Mouse (Mus musculus) G1E (cell line): ENCODE results near the gene Bola2. TPM values are rescaled to one million over a fixed set of nuclear protein-coding genes. Genes with fewer than 3 reads are reported as not detected.

ENCODE experiments used
- ATAC-seq: 2 replicates; pipeline ENCODE4 v1.8.0; 2016; ENCODE audit warnings: mild to moderate bottlenecking; ENCODE audit not compliant: insufficient number of reproducible peaks, poor library complexity, low FRiP score, severe bottlenecking; ENCODE audit errors: extremely low read depth
- DNase-seq: peaks from one replicate; pipeline ENCODE4 v3.0.0; 2012; ENCODE audit warnings: low spot score
- H3K27me3 ChIP-seq: 2 replicates; pipeline ENCODE4 v1.6.1; 2012; ENCODE audit warnings: mild to moderate bottlenecking, low read length, inconsistent platforms; ENCODE audit not compliant: insufficient read depth
- H3K36me3 ChIP-seq: replicated peaks from 2 replicates; pipeline ENCODE3; 2012; ENCODE audit warnings: mild to moderate bottlenecking, inconsistent platforms
- H3K4me1 ChIP-seq: 2 replicates; pipeline ENCODE4 v1.6.1; 2012; ENCODE audit warnings: low read depth, low read length, inconsistent platforms, mixed read lengths; ENCODE audit not compliant: insufficient read depth
- H3K4me3 ChIP-seq: 2 replicates; pipeline ENCODE4 v1.5.1; 2012; ENCODE audit warnings: low read depth, mild to moderate bottlenecking, inconsistent platforms, low read length, moderate library complexity, mixed read lengths
- H3K9me3 ChIP-seq: replicated peaks from 2 replicates; pipeline ENCODE4 v1.6.1; 2012; ENCODE audit warnings: inconsistent platforms
- CTCF ChIP-seq: IDR thresholded peaks from 2 replicates; pipeline ENCODE4 v1.5.1; 2012; ENCODE audit warnings: low read depth, low read length, inconsistent platforms, mixed read lengths
- GATA1 ChIP-seq: IDR thresholded peaks from 2 replicates; pipeline ENCODE4 v1.6.1; 2012; ENCODE audit warnings: borderline replicate concordance, low read length, inconsistent platforms, mixed read lengths
- GATA2 ChIP-seq: IDR thresholded peaks from 2 replicates; pipeline ENCODE4 v1.6.1; 2012; ENCODE audit warnings: low read depth, low read length, inconsistent platforms, borderline replicate concordance
- POLR2AphosphoS5 ChIP-seq: IDR thresholded peaks from 2 replicates; pipeline ENCODE4 v1.6.1; 2012; ENCODE audit warnings: low read depth, low read length, inconsistent platforms; ENCODE audit not compliant: insufficient replicate concordance
- TAL1 ChIP-seq: conservative IDR thresholded peaks from 2 replicates; pipeline ENCODE4 v1.6.1; 2012; ENCODE audit warnings: low read depth, low read length, inconsistent platforms, mixed read lengths
- polyA plus RNA-seq: library from polyadenylated mRNA; stranded (reverse); fragments of >175 nt; gene quantifications from 2 replicates; pipeline ENCODE4 v1.2.3, GENCODE M21; 2012
- total RNA-seq, 2 experiments: library from RNA; stranded (forward) in 1 of 2; stranded (reverse) in 1 of 2; fragments of 200-1000 nt in 1 of 2; fragments of >200 nt in 1 of 2; fragmentation: Nextera tagmentation in 1 of 2; gene quantifications; 2 replicates each; pipeline ENCODE4 v1.2.3; 2014 to 2017

Gene Bola2
- total and polyA plus RNA-seq, 3 experiments: 93.8 to 303 (median 117) TPM

GRCm38 (mm10) chr7:126693256-126693655 lies 1.9 kb upstream of the Bola2 start:
- Histone ChIP-seq H3K4me3 (no peak overlapping the region), H3K36me3 (peaks cover 65% of the 10 kb centered on the region), H3K9me3 (no peaks in the 10 kb centered on the region), H3K27me3 (no peaks in the 10 kb centered on the region), H3K4me1 (peaks cover 53% of the 10 kb centered on the region)
- TF ChIP-seq CTCF: peak; percentile 76
- TF ChIP-seq POLR2AphosphoS5: no peak
- no peak for ATAC-seq
- no peak for DNase-seq

GRCm38 (mm10) chr7:126693781-126694180 lies 1.4 kb upstream of the Bola2 start:
- TF ChIP-seq GATA1: no peak
- no peak for TF ChIP-seq CTCF
- TF ChIP-seq POLR2AphosphoS5: no peak
- no peak for TF ChIP-seq GATA2
- TF ChIP-seq TAL1: no peak
- Histone ChIP-seq H3K36me3 (peaks cover 67% of the 10 kb centered on the region), H3K27me3 (no peaks in the 10 kb centered on the region), H3K4me3 (no peak overlapping the region), H3K4me1 (peaks cover 53% of the 10 kb centered on the region), H3K9me3 (no peaks in the 10 kb centered on the region)
- DNase-seq (no peak), ATAC-seq (no peak)

- TF ChIP-seq CTCF (no peak), POLR2AphosphoS5 (no peak), GATA2 (no peak), TAL1 (no peak), GATA1 (no peak)
- DNase-seq: no peak
- ATAC-seq: no peak
Measured at GRCm38 (mm10) chr7:126694441-126695051, 655 bp upstream of the Bola2 start.

GRCm38 (mm10) chr7:126695631-126696207 lies 518 bp downstream of the Bola2 start, which contains the start of gene Slx1b:
Gene Slx1b (minus strand): TSS chr7:126695784.
- no peaks in the 10 kb centered on the region for H3K27me3 ChIP-seq
- no peak for TF ChIP-seq POLR2AphosphoS5
- TF ChIP-seq CTCF: peak; percentile 98
- no peak for TF ChIP-seq TAL1
- no peak for TF ChIP-seq GATA1
- no peak for TF ChIP-seq GATA2
- peak within 1 kb of the TSS; percentile 92 for H3K4me3 ChIP-seq
- peak; percentile 98 for DNase-seq
- no peaks in the 10 kb centered on the region for H3K9me3 ChIP-seq
- peaks cover 71% of the 10 kb centered on the region for H3K36me3 ChIP-seq
- peaks cover 64% of the 10 kb centered on the region for H3K4me1 ChIP-seq
- peak; percentile 94 for ATAC-seq

More at GRCm38 (mm10) chr7:126694441-126695051, 655 bp upstream of the Bola2 start:
- H3K4me1 ChIP-seq: peaks cover 58% of the 10 kb centered on the region
- peak overlapping the region; percentile 92; the same call in 1 of the 2 replicates for H3K4me3 ChIP-seq
- H3K36me3 ChIP-seq: peaks cover 68% of the 10 kb centered on the region
- H3K9me3 ChIP-seq: no peaks in the 10 kb centered on the region
- no peaks in the 10 kb centered on the region for H3K27me3 ChIP-seq

- Histone ChIP-seq H3K4me3 (peak overlapping the region; percentile 92), H3K27me3 (no peaks in the 10 kb centered on the region), H3K9me3 (no peaks in the 10 kb centered on the region), H3K36me3 (peaks cover 71% of the 10 kb centered on the region), H3K4me1 (peaks cover 70% of the 10 kb centered on the region)
- DNase-seq (no peak), ATAC-seq (no peak)
- no peak for TF ChIP-seq POLR2AphosphoS5
- no peak for TF ChIP-seq CTCF
- no peak for TF ChIP-seq TAL1
- no peak for TF ChIP-seq GATA1
- TF ChIP-seq GATA2: no peak
Measured at GRCm38 (mm10) chr7:126696303-126696702, 1.1 kb downstream of the Bola2 start.

GRCm38 (mm10) chr7:126696886-126697285 lies 1.7 kb downstream of the Bola2 start:
- Histone ChIP-seq H3K27me3 (no peaks in the 10 kb centered on the region), H3K4me3 (peak overlapping the region; percentile 92), H3K36me3 (peaks cover 71% of the 10 kb centered on the region), H3K4me1 (peaks cover 76% of the 10 kb centered on the region), H3K9me3 (no peaks in the 10 kb centered on the region)
- DNase-seq (no peak), ATAC-seq (no peak)
- TF ChIP-seq GATA1 (no peak), TAL1 (no peak), GATA2 (no peak), POLR2AphosphoS5 (no peak), CTCF (no peak)

- no peak for ATAC-seq
- peaks cover 78% of the 10 kb centered on the region for H3K4me1 ChIP-seq
- no peaks in the 10 kb centered on the region for H3K27me3 ChIP-seq
- H3K36me3 ChIP-seq: peaks cover 69% of the 10 kb centered on the region
- DNase-seq: no peak
- H3K4me3 ChIP-seq: no peak overlapping the region
- TF ChIP-seq TAL1 (no peak), GATA2 (no peak), GATA1 (no peak), POLR2AphosphoS5 (no peak), CTCF (no peak)
- no peaks in the 10 kb centered on the region for H3K9me3 ChIP-seq
Measured at GRCm38 (mm10) chr7:126697838-126698237, 2.6 kb downstream of the Bola2 start.
